Mouse (Mus musculus) thymus, adult 2 months (tissue): ENCODE measurements around the gene Ovol2.

Experiments
- CTCF ChIP-seq: fragments of 200-500 bp; IDR thresholded peaks from 2 replicates; pipeline ENCODE4 v1.5.1; 2012; ENCODE audit warnings: mild to moderate bottlenecking, control low read depth, low read length, moderate library complexity, borderline replicate concordance; ENCODE audit not compliant: control insufficient read depth, poor library complexity, insufficient read depth; ENCODE audit errors: extremely low read depth
- POLR2A ChIP-seq: fragments of 200-500 bp; IDR thresholded peaks from 2 replicates; pipeline ENCODE4 v1.6.1; 2012; ENCODE audit warnings: mild to moderate bottlenecking, low read length, control low read depth, moderate library complexity; ENCODE audit not compliant: control insufficient read depth, poor library complexity, insufficient read depth; ENCODE audit errors: extremely low read depth

DNA sequence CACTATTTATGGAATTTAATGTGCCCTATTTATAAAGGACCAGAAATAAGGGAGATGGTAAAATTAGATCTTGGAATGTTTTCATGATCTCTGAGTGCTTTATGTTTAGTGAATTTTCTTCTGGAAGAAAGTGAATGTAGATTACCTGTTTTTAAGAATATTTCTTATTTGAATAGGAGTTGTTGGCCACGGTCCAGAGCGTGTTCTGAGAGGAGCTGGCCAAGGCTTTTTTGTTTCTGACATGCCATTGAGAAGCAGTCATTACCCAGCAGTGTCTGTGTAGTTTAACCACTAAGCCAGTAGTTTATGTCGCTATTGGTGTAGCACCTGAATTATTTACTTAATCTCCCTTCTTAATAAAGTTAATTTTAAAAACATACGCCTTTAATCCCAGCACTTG lies 49.8 kb upstream of the Ovol2 start:
- no peak for TF ChIP-seq CTCF
- no peak for TF ChIP-seq POLR2A
